Mouse (Mus musculus): ENCODE results near the gene Styk1. TPM values are rescaled to one million over a fixed set of nuclear protein-coding genes. Genes with fewer than 3 reads are reported as not detected.
A peak's percentile ranks its signal among the peaks of the same experiment; 100 is the strongest.

Gene Styk1
- total RNA-seq, 1 experiment: 1.4 TPM

DNA sequence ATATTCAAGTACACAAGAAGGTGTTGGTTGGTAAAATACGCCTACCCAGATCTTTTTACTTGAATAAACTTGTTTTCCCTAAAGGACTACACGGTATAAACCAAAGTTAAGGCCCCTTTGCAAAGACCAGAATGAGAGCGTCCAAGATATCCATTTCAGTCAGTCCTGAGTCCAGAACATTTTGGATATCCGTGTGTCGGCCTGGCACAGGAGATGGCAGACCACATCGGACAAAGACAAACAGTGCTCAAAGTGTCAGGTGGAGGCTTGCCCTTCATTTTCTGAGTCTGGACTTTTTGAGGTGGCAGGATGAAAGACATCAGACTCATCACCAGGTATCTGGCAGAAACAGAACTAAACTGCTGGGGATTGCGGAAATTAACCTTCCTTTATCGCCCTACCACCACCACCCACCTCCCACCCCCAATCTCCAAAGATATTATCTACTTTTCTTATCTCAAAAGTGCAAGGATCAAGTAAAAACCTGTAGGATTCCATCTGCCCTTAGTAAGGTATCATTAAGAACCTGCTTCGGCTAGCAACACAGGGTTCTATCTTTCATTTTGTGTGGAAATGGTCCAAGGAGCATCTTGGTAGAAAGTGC lies 33.1 kb upstream of the Styk1 start:
- TF ChIP-seq MAFK (IDR thresholded peaks at IDR 0.05; ENCODE audit: insufficient read depth, low read depth, low read length) (no peak), HCFC1 (IDR thresholded peaks at IDR 0.05; ENCODE audit: borderline replicate concordance, insufficient read depth, low read length) (no peak), ZNF384 (IDR thresholded peaks at IDR 0.05; ENCODE audit: low read depth, low read length) (no peak), ZC3H11A (IDR thresholded peaks at IDR 0.05; ENCODE audit: borderline replicate concordance, low read depth, low read length) (no peak), CHD2 (IDR thresholded peaks at IDR 0.05; ENCODE audit: low read depth, low read length) (no peak)
- peak overlapping the region; percentile 67 to 99 for H3K4me3 ChIP-seq (ENCODE audit: insufficient read depth in 1 of 2, low read depth in 1 of 2, low read length in 2 of 2, poor library complexity in 1 of 2, severe bottlenecking in 1 of 2)
- peaks cover 9 to 15% of the 10 kb centered on the region in 2 experiments for H3K4me1 ChIP-seq (ENCODE audit: control insufficient read depth in 2 of 2, insufficient read depth in 2 of 2, low read length in 2 of 2, poor library complexity in 1 of 2)
- peaks cover 2% of the 10 kb centered on the region; the same call in 1 of the 2 replicates for H3K36me3 ChIP-seq (ENCODE audit: control insufficient read depth, insufficient read depth, low read length, poor library complexity, severe bottlenecking)
- peak overlapping the region; percentile 99; the same call in 1 of the 2 replicates for H3K9ac ChIP-seq (ENCODE audit: insufficient read depth, low read depth, low read length, poor library complexity, severe bottlenecking)
- in situ Hi-C loops (cut with MboI; ENCODE audit: low sequenced_read_pairs in 2 of 2, unreplicated experiment in 2 of 2): no loop called here
- DNase-seq (ENCODE audit: low read depth, low spot score): no peak
- no peaks in the 10 kb centered on the region for H3K9me3 ChIP-seq (ENCODE audit: control insufficient read depth, insufficient read depth, low read depth, low read length)
- no peak overlapping the region for H3K27ac ChIP-seq (ENCODE audit: insufficient read depth, low read depth, low read length, poor library complexity, severe bottlenecking)

DNA sequence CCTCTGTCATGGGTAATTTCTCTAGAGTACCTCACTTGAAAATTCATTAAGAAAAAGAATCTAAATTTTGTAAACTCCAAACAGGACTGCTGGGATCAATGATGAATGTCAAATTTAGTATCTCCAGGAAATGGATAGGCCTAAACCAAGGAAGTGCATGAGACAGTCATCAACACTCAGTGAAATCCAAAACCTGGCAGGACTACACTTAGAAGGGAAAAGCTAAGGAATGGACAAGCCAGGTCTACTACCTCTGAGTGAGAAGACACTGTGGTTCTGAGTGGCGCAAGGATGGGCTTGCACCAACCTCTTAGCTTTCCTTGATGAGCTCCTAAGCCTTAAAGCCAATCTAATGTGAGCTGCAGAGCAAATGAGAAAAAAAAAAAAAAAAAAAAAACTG lies 32.1 kb upstream of the Styk1 start:
- no peak overlapping the region for H3K27ac ChIP-seq (ENCODE audit: insufficient read depth, low read depth, low read length, poor library complexity, severe bottlenecking)
- in situ Hi-C loops (cut with MboI; ENCODE audit: low sequenced_read_pairs in 2 of 2, unreplicated experiment in 2 of 2): no loop called here
- peaks cover 4% of the 10 kb centered on the region for H3K36me3 ChIP-seq (ENCODE audit: control insufficient read depth, insufficient read depth, low read length, poor library complexity, severe bottlenecking)
- peaks cover 9 to 15% of the 10 kb centered on the region in 2 experiments for H3K4me1 ChIP-seq (ENCODE audit: control insufficient read depth in 2 of 2, insufficient read depth in 2 of 2, low read length in 2 of 2, poor library complexity in 1 of 2)
- no peak overlapping the region for H3K9ac ChIP-seq (ENCODE audit: insufficient read depth, low read depth, low read length, poor library complexity, severe bottlenecking)
- no peaks in the 10 kb centered on the region for H3K9me3 ChIP-seq (ENCODE audit: control insufficient read depth, insufficient read depth, low read depth, low read length)
- TF ChIP-seq ZNF384 (IDR thresholded peaks at IDR 0.05; ENCODE audit: low read depth, low read length) (0 out of 2 replicates have a peak, but pooled peaks have one; percentile 41), HCFC1 (IDR thresholded peaks at IDR 0.05; ENCODE audit: borderline replicate concordance, insufficient read depth, low read length) (no peak)
- DNase-seq (ENCODE audit: low read depth, low spot score): no peak
- H3K4me3 ChIP-seq (ENCODE audit: insufficient read depth in 1 of 2, low read depth in 1 of 2, low read length in 2 of 2, poor library complexity in 1 of 2, severe bottlenecking in 1 of 2): peak overlapping the region in 1 of 2 experiments; percentile 35; a peak in 1 of 4 replicates

DNA sequence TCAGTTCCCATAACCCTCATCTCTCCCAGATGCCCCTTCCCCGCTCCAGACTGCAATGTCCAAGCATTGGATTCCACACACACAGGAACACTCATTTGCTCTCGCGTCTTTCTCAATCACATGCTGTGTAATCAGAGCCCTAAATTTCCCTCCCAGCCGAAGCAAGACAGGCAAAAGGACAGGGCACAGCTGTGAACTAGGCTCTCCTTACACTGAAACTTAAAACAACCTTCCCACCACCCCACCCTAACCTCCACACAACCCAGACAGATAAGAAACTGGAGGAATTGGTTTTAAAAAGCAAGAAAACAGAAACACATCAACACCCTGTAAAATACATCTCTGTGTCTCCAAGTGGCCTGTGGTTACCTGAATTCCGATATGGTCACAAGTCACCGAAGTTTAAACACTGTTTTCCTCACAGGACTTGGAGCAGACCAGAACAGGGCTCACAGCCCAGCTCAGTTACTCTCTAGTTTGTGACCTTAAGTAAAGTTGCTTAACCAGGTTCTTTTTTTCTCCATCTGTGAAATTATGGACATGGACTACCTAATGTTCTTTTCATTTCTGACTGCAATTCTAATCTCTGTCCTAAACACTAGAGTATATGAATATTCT lies 30.4 kb upstream of the Styk1 start:
- in situ Hi-C loops (cut with MboI; ENCODE audit: low sequenced_read_pairs in 2 of 2, unreplicated experiment in 2 of 2): no loop called here
- no peak overlapping the region; a peak in 1 of 4 replicates for H3K4me3 ChIP-seq (ENCODE audit: insufficient read depth in 1 of 2, low read depth in 1 of 2, low read length in 2 of 2, poor library complexity in 1 of 2, severe bottlenecking in 1 of 2)
- DNase-seq (ENCODE audit: low read depth, low spot score): no peak
- H3K9me3 ChIP-seq (ENCODE audit: control insufficient read depth, insufficient read depth, low read depth, low read length): no peaks in the 10 kb centered on the region
- no peak overlapping the region; the same call in 1 of the 2 replicates for H3K9ac ChIP-seq (ENCODE audit: insufficient read depth, low read depth, low read length, poor library complexity, severe bottlenecking)
- peaks cover 16% of the 10 kb centered on the region for H3K36me3 ChIP-seq (ENCODE audit: control insufficient read depth, insufficient read depth, low read length, poor library complexity, severe bottlenecking)
- peaks cover 9 to 15% of the 10 kb centered on the region in 2 experiments for H3K4me1 ChIP-seq (ENCODE audit: control insufficient read depth in 2 of 2, insufficient read depth in 2 of 2, low read length in 2 of 2, poor library complexity in 1 of 2)
- H3K27ac ChIP-seq (ENCODE audit: insufficient read depth, low read depth, low read length, poor library complexity, severe bottlenecking): no peak overlapping the region
- TF ChIP-seq ZNF384 (IDR thresholded peaks at IDR 0.05; ENCODE audit: low read depth, low read length) (no peak), HCFC1 (IDR thresholded peaks at IDR 0.05; ENCODE audit: borderline replicate concordance, insufficient read depth, low read length) (no peak), ZC3H11A (IDR thresholded peaks at IDR 0.05; ENCODE audit: borderline replicate concordance, low read depth, low read length) (no peak), CHD2 (IDR thresholded peaks at IDR 0.05; ENCODE audit: low read depth, low read length) (no peak), MAFK (IDR thresholded peaks at IDR 0.05; ENCODE audit: insufficient read depth, low read depth, low read length) (no peak)

DNA sequence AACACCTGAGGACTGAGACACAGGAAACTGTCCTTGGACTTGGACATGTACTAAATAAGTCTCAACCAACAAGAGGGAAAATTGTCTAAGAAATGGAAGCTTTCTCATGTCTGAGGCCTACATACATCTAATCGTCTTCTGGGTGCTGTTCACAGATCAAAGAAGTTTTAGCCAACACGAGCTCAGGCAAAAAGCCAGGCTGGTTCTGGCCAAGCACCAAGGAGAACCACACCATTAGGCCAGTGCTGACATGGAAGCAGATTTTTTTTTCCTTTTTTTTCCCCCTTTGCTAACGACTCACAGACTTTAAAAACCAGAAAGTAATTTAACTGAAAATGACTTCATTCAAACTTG lies 29.6 kb upstream of the Styk1 start:
- H3K27ac ChIP-seq (ENCODE audit: insufficient read depth, low read depth, low read length, poor library complexity, severe bottlenecking): no peak overlapping the region; the same call in 1 of the 2 replicates
- H3K9ac ChIP-seq (ENCODE audit: insufficient read depth, low read depth, low read length, poor library complexity, severe bottlenecking): peak overlapping the region; percentile 49; the same call in 1 of the 2 replicates
- in situ Hi-C loops (cut with MboI; ENCODE audit: low sequenced_read_pairs in 2 of 2, unreplicated experiment in 2 of 2): no loop called here
- DNase-seq (ENCODE audit: low read depth, low spot score): no peak
- TF ChIP-seq ZC3H11A (IDR thresholded peaks at IDR 0.05; ENCODE audit: borderline replicate concordance, low read depth, low read length) (no peak), HCFC1 (IDR thresholded peaks at IDR 0.05; ENCODE audit: borderline replicate concordance, insufficient read depth, low read length) (no peak), CHD2 (IDR thresholded peaks at IDR 0.05; ENCODE audit: low read depth, low read length) (no peak), MAFK (IDR thresholded peaks at IDR 0.05; ENCODE audit: insufficient read depth, low read depth, low read length) (no peak), ZNF384 (IDR thresholded peaks at IDR 0.05; ENCODE audit: low read depth, low read length) (no peak)
- peak overlapping the region in 1 of 2 experiments; percentile 41; a peak in 2 of 4 replicates for H3K4me3 ChIP-seq (ENCODE audit: insufficient read depth in 1 of 2, low read depth in 1 of 2, low read length in 2 of 2, poor library complexity in 1 of 2, severe bottlenecking in 1 of 2)
- peaks cover 19% of the 10 kb centered on the region for H3K36me3 ChIP-seq (ENCODE audit: control insufficient read depth, insufficient read depth, low read length, poor library complexity, severe bottlenecking)
- H3K4me1 ChIP-seq (ENCODE audit: control insufficient read depth in 2 of 2, insufficient read depth in 2 of 2, low read length in 2 of 2, poor library complexity in 1 of 2): peaks cover 9 to 15% of the 10 kb centered on the region in 2 experiments
- H3K9me3 ChIP-seq (ENCODE audit: control insufficient read depth, insufficient read depth, low read depth, low read length): no peaks in the 10 kb centered on the region
